Mouse (Mus musculus): Measurements from ENCODE around the gene Rab3a. TPM values are rescaled to one million over a fixed set of nuclear protein-coding genes. Genes with fewer than 3 reads are reported as not detected.

The Rab3a gene
- total RNA-seq, 2 experiments from 2014 or later: 830 to 904 TPM

Small RNAs within 50 kb of the gene (microRNA-seq; reads per million reads assigned to microRNA genes)
- gene Mir7240: 6.4 to 10.1 reads per million in 2 experiments

Other genes starting within 250 kb of the Rab3a start
- 100 to 1,000 TPM; 104 TPM for gene Rex1bd, start 247.9 kb upstream of the Rab3a start, total RNA-seq (2021)
- gene Uba52, start 243.9 kb upstream of the Rab3a start, total RNA-seq (2021): 100 to 1,000 TPM; 886 to 927 TPM
- 100 to 1,000 TPM; 403 TPM for gene Fkbp8, start 227.0 kb upstream of the Rab3a start, total RNA-seq (2021)
- gene Kxd1, start 226.7 kb upstream of the Rab3a start, total RNA-seq (2021): 10 to 100 TPM; 43.1 to 47.7 TPM
- gene Ell, start 215.2 kb upstream of the Rab3a start, total RNA-seq (2021): 10 to 100 TPM; 15.1 to 17.7 TPM
- gene Isyna1, start 160.3 kb upstream of the Rab3a start, total RNA-seq (2021): 10 to 100 TPM; 51.9 to 52.1 TPM
- gene Ssbp4, start 145.8 kb upstream of the Rab3a start, total RNA-seq (2021): 100 to 1,000 TPM; 242 to 257 TPM
- 1 to 10 TPM in 1 of 2 experiments, under 1 TPM in 1; 0.37 to 1.2 TPM for gene Lrrc25, start 138.5 kb upstream of the Rab3a start, total RNA-seq (2021)
- not detected for gene Gdf15, start 122.2 kb upstream of the Rab3a start, total RNA-seq (2021)
- gene Pgpep1, start 94.3 kb upstream of the Rab3a start, total RNA-seq (2021): 10 to 100 TPM; 12.7 to 18.1 TPM
- gene Lsm4, start 81.4 kb upstream of the Rab3a start, total RNA-seq (2021): 10 to 100 TPM; 62.9 to 63.5 TPM
- 100 to 1,000 TPM; 209 to 225 TPM for gene Jund, start 55.7 kb upstream of the Rab3a start, total RNA-seq (2021)
- under 1 TPM; 0.18 to 0.30 TPM for gene Iqcn, start 51.2 kb upstream of the Rab3a start, total RNA-seq (2021)
- gene Gm3336, start 36.1 kb upstream of the Rab3a start, total RNA-seq (2021): not detected
- gene Pde4c, start 31.0 kb upstream of the Rab3a start, total RNA-seq (2021): 1 to 10 TPM; 1.6 to 1.7 TPM
- 10 to 100 TPM; 34.5 to 43.2 TPM for gene Mpv17l2, start 6.3 kb downstream of the Rab3a start, total RNA-seq (2021)
- gene Pik3r2, start 22.0 kb downstream of the Rab3a start, total RNA-seq (2021): 100 to 1,000 TPM; 150 to 152 TPM
- 100 to 1,000 TPM; 298 to 350 TPM for gene Mast3, start 50.4 kb downstream of the Rab3a start, total RNA-seq (2021)
- gene Il12rb1, start 53.8 kb downstream of the Rab3a start, total RNA-seq (2021): under 1 TPM; 0.80 to 0.83 TPM
- gene Arrdc2, start 85.0 kb downstream of the Rab3a start, total RNA-seq (2021): 10 to 100 TPM in 1 of 2 experiments, 1 to 10 TPM in 1; 9.5 to 12.2 TPM
- 10 to 100 TPM; 19.1 to 20.9 TPM for gene Kcnn1, start 108.6 kb downstream of the Rab3a start, total RNA-seq (2021)
- 10 to 100 TPM; 88.0 to 95.9 TPM for gene Ccdc124, start 119.3 kb downstream of the Rab3a start, total RNA-seq (2021)
- 10 to 100 TPM in 1 of 2 experiments, 1 to 10 TPM in 1; 8.2 to 10.9 TPM for gene Slc5a5, start 138.1 kb downstream of the Rab3a start, total RNA-seq (2021)
- 100 to 1,000 TPM; 550 to 570 TPM for gene Rpl18a, start 142.7 kb downstream of the Rab3a start, total RNA-seq (2021)
- gene Map1s, start 151.3 kb downstream of the Rab3a start, total RNA-seq (2021): 10 to 100 TPM; 71.2 to 80.7 TPM

All from left cerebral cortex, postnatal 25 days (tissue).